Mouse (Mus musculus) lung, postnatal 0 days (tissue): ENCODE results near the gene Cst9.

Experiments used
- CTCF ChIP-seq: IDR thresholded peaks from 2 replicates; pipeline ENCODE4 v1.5.1; 2016; ENCODE audit warnings: antibody characterized with exemption, mild to moderate bottlenecking
- EP300 ChIP-seq: IDR thresholded peaks from 2 replicates; pipeline ENCODE4 v1.6.1; 2016; ENCODE audit warnings: antibody characterized with exemption, mild to moderate bottlenecking, control low read depth

GRCm38 (mm10) chr2:148878641-148879130 is 43.7 kb downstream of the Cst9 start:
- TF ChIP-seq CTCF, result no peak
- no peak for TF ChIP-seq EP300
